Comparison of ENCODE assay signal across 9 mouse cellular contexts in genomic region chr13:54884709-54885460, GRCm38 (mm10).
A peak's percentile ranks its signal among the peaks of the same experiment; 100 is the strongest.
DNase-seq lines count a peak whose midpoint lies in the region; ATAC-seq lines count a peak whose summit lies in the region.
"Had no signal": no experiment of that assay in that cellular context is flagged by ENCODE, and none has a peak within 500 bp of the region (broad histone marks: within the 10 kb centered on the region; RNA-seq: fewer than 3 reads in every experiment).

No protein-coding gene starts in this region.

- H3K9ac ChIP-seq in kidney, embryonic 14.5 days (ENCODE audit: low read depth, low read length), result 0 out of 2 replicates have a peak overlapping the region, but pooled peaks have one; percentile 0
- no peak overlapping the region for H3K9ac ChIP-seq in limb, embryonic 11.5 days (ENCODE audit: low read length)
- no peak overlapping the region for H3K9ac ChIP-seq in liver, embryonic 11.5 days (ENCODE audit: low read depth, low read length)

- H3K27ac ChIP-seq in kidney, embryonic 14.5 days (ENCODE audit: low read depth, low read length), result peak overlapping the region; percentile 11; the same call in 1 of the 2 replicates
- H3K27ac ChIP-seq in forebrain, embryonic 10.5 days, result peak overlapping the region; percentile 61
- H3K27ac ChIP-seq in limb, embryonic 11.5 days (replicated peaks; ENCODE audit: low read depth, low read length), result no peak overlapping the region
- H3K27ac ChIP-seq in liver, embryonic 11.5 days (ENCODE audit: low read depth, low read length), result no peak overlapping the region
- H3K27ac ChIP-seq: left cerebral cortex, adult 2 months had no signal

- no peaks in the 10 kb centered on the region for H3K36me3 ChIP-seq in kidney, embryonic 14.5 days (ENCODE audit: control insufficient read depth, insufficient read depth, low read length)
- H3K36me3 ChIP-seq in forebrain, embryonic 10.5 days (replicated peaks), result no peaks in the 10 kb centered on the region
- H3K36me3 ChIP-seq in limb, embryonic 11.5 days (ENCODE audit: control insufficient read depth, insufficient read depth, low read length), result no peaks in the 10 kb centered on the region
- no peaks in the 10 kb centered on the region for H3K36me3 ChIP-seq in liver, embryonic 11.5 days (ENCODE audit: control insufficient read depth, insufficient read depth, low read length)

- H3K4me2 ChIP-seq in kidney, embryonic 14.5 days (replicated peaks; ENCODE audit: low read depth, low read length), result no peak overlapping the region
- H3K4me2 ChIP-seq in limb, embryonic 11.5 days (ENCODE audit: low read depth, severe bottlenecking), result no peak overlapping the region
- no peak overlapping the region for H3K4me2 ChIP-seq in liver, embryonic 11.5 days

- 35% methylated on average over 14 of the region's 14 CpGs for WGBS in kidney, embryonic 14.5 days
- 58% methylated on average over 14 of the region's 14 CpGs for WGBS in forebrain, embryonic 10.5 days
- WGBS in limb, embryonic 11.5 days, result 32% methylated on average over 14 of the region's 14 CpGs
- WGBS in liver, embryonic 11.5 days, result 62% methylated on average over 14 of the region's 14 CpGs

- no peaks in the 10 kb centered on the region for H3K9me3 ChIP-seq in kidney, embryonic 14.5 days (ENCODE audit: control insufficient read depth, low read length)
- no peaks in the 10 kb centered on the region for H3K9me3 ChIP-seq in forebrain, embryonic 10.5 days
- no peaks in the 10 kb centered on the region for H3K9me3 ChIP-seq in limb, embryonic 11.5 days (ENCODE audit: control insufficient read depth, low read length)
- H3K9me3 ChIP-seq in liver, embryonic 11.5 days (ENCODE audit: control insufficient read depth, low read length), result no peaks in the 10 kb centered on the region

- peaks cover 15% of the 10 kb centered on the region; the same call in 1 of the 2 replicates for H3K27me3 ChIP-seq in kidney, embryonic 14.5 days (ENCODE audit: control insufficient read depth, insufficient read depth, low read length)
- H3K27me3 ChIP-seq in forebrain, embryonic 10.5 days (ENCODE audit: poor library complexity, severe bottlenecking), result peaks cover 51% of the 10 kb centered on the region
- no peaks in the 10 kb centered on the region for H3K27me3 ChIP-seq in limb, embryonic 11.5 days (ENCODE audit: control insufficient read depth, insufficient read depth, low read length)
- H3K27me3 ChIP-seq in liver, embryonic 11.5 days (replicated peaks; ENCODE audit: control insufficient read depth, insufficient read depth, low read length), result peaks cover 11% of the 10 kb centered on the region

- H3K4me3 ChIP-seq in kidney, embryonic 14.5 days (ENCODE audit: low read length), result no peak overlapping the region
- no peak overlapping the region for H3K4me3 ChIP-seq in forebrain, embryonic 10.5 days
- H3K4me3 ChIP-seq in limb, embryonic 11.5 days (ENCODE audit: low read depth, low read length), result no peak overlapping the region
- no peak overlapping the region for H3K4me3 ChIP-seq in liver, embryonic 11.5 days (ENCODE audit: low read depth, low read length)
- H3K4me3 ChIP-seq: left cerebral cortex, adult 2 months had no signal

- H3K4me1 ChIP-seq in kidney, embryonic 14.5 days (ENCODE audit: control insufficient read depth, insufficient read depth, low read length), result peaks cover 4% of the 10 kb centered on the region; the same call in 1 of the 2 replicates
- H3K4me1 ChIP-seq in forebrain, embryonic 10.5 days, result peaks cover 49% of the 10 kb centered on the region
- peaks cover 8% of the 10 kb centered on the region; the same call in 1 of the 2 replicates for H3K4me1 ChIP-seq in limb, embryonic 11.5 days (ENCODE audit: control insufficient read depth, insufficient read depth, low read length)
- H3K4me1 ChIP-seq in liver, embryonic 11.5 days (replicated peaks; ENCODE audit: control insufficient read depth, insufficient read depth, low read length), result no peaks in the 10 kb centered on the region

- ATAC-seq in kidney, embryonic 14.5 days (ENCODE audit: low FRiP score, low TSS enrichment), result peak; percentile 68
- no peak for ATAC-seq in limb, embryonic 11.5 days (ENCODE audit: insufficient number of reproducible peaks, low FRiP score, low TSS enrichment, low read depth)
- ATAC-seq in liver, embryonic 11.5 days (replicated peaks; ENCODE audit: low FRiP score), result no peak

- DNase-seq in kidney, postnatal 10 days, result no peak
- DNase-seq in brain, adult 2 months (ENCODE audit: low read depth, low spot score), result peak; percentile 95
- DNase-seq in forebrain, embryonic 10.5 days (ENCODE audit: extremely low spot score, low spot score), result no peak
- peak; percentile 36 for DNase-seq in limb, embryonic 11.5 days (ENCODE audit: low spot score)
- DNase-seq in liver, embryonic 11.5 days (ENCODE audit: low spot score), result no peak
- DNase-seq in testis, postnatal 10 days (ENCODE audit: low spot score), result no peak
- no peak for DNase-seq in adrenal gland, adult (ENCODE audit: inconsistent age in 2 of 2, low spot score in 1 of 2)

Comparison
In these comparisons a context has a peak if more than half of its experiments do, and no peak if none do; other contexts are left out.
1. H3K27ac ChIP-seq: peak in kidney, embryonic 14.5 days (single experiment) and forebrain, embryonic 10.5 days (single experiment); none in limb, embryonic 11.5 days (single experiment) and liver, embryonic 11.5 days (single experiment).
2. DNase-seq: peak in brain, adult 2 months (single experiment) and limb, embryonic 11.5 days (single experiment); none in kidney, postnatal 10 days (single experiment), forebrain, embryonic 10.5 days (single experiment), liver, embryonic 11.5 days (single experiment), testis, postnatal 10 days (single experiment) and adrenal gland, adult (0 of 2).